Mouse (Mus musculus) testis, adult 2 months (tissue): Measurements from ENCODE around the gene 1700011L22Rik. TPM values are rescaled to one million over a fixed set of nuclear protein-coding genes. Genes with fewer than 3 reads are reported as not detected.
A peak's percentile ranks its signal among the peaks of the same experiment; 100 is the strongest.

Source experiments
- H3K27ac ChIP-seq: fragments of 200-500 bp; 2 replicates; pipeline ENCODE4 v1.5.1; 2012; ENCODE audit warnings: low read depth, low read length; ENCODE audit not compliant: control insufficient read depth, insufficient read depth
- H3K27me3 ChIP-seq: fragments of 200-500 bp; 2 replicates; pipeline ENCODE4 v1.6.1; 2012; ENCODE audit warnings: mild to moderate bottlenecking, low read length, moderate library complexity; ENCODE audit not compliant: control insufficient read depth, insufficient read depth
- H3K36me3 ChIP-seq: fragments of 200-500 bp; 2 replicates; pipeline ENCODE4 v1.6.1; 2012; ENCODE audit warnings: mild to moderate bottlenecking, low read length; ENCODE audit not compliant: control insufficient read depth, insufficient read depth
- H3K4me1 ChIP-seq: fragments of 200-500 bp; 2 replicates; pipeline ENCODE4 v1.6.1; 2012; ENCODE audit warnings: low read length; ENCODE audit not compliant: control insufficient read depth, insufficient read depth
- H3K4me3 ChIP-seq: fragments of 200-500 bp; 2 replicates; pipeline ENCODE4 v1.5.1; 2012; ENCODE audit warnings: low read depth, mild to moderate bottlenecking, low read length, moderate library complexity, mixed read lengths; ENCODE audit not compliant: control insufficient read depth
- CTCF ChIP-seq: fragments of 200-500 bp; IDR thresholded peaks from 2 replicates; pipeline ENCODE4 v1.5.1; 2012; ENCODE audit warnings: low read depth, mild to moderate bottlenecking, inconsistent platforms, low read length, moderate library complexity; ENCODE audit not compliant: control insufficient read depth, insufficient read depth, insufficient replicate concordance
- POLR2A ChIP-seq: fragments of 200-500 bp; IDR thresholded peaks from 2 replicates; pipeline ENCODE4 v1.6.1; 2012; ENCODE audit warnings: low read depth, mild to moderate bottlenecking, inconsistent platforms, low read length, moderate library complexity; ENCODE audit not compliant: control insufficient read depth
- polyA plus RNA-seq: library from polyadenylated mRNA; depleted of rRNA; stranded (reverse); fragments of >200 nt; gene quantifications from 2 replicates; pipeline ENCODE4 v1.2.3, GENCODE M21; 2012

The 1700011L22Rik gene
- polyA plus RNA-seq, 1 experiment = 402 TPM

GRCm38 (mm10) chr8:79222752-79223141 is 25.6 kb downstream of the 1700011L22Rik start:
- Histone ChIP-seq H3K4me1 (no peaks in the 10 kb centered on the region), H3K27ac (no peak overlapping the region), H3K36me3 (no peaks in the 10 kb centered on the region), H3K27me3 (no peaks in the 10 kb centered on the region), H3K4me3 (no peak overlapping the region)
- no peak for TF ChIP-seq POLR2A
- TF ChIP-seq CTCF = no peak

DNA sequence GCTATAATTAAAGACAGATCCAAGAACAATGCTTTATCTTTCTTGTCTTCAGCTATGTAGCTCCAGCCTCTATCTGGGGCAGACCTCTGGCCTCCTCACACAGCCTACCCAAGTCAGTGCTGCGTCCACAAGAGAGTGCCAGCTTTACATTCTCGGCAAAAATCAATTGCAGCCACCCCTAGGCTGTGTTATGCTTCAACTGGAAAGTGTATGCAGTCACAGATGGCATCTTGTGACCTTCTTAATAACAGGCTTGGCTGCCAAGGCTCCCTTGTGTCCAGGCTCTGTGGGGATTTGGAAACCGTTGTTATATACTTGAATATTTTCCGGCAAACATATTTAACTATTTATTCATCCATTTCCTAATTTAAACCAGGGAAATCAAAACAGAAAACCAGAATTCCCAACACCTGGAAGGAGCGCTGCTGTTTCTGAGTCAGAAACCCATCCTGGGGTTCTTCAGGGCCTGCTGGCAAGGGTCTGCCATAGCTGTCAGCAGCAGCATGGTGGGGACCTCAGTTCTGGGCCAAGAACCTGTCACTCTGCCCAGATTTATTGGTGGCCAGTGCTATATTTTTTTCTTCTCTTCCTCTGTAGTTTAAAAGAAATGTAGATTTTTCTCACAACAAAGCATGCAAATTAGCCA is 26.1 kb downstream of the 1700011L22Rik start:
- Histone ChIP-seq H3K27me3 (no peaks in the 10 kb centered on the region), H3K36me3 (no peaks in the 10 kb centered on the region), H3K4me3 (no peak overlapping the region), H3K4me1 (no peaks in the 10 kb centered on the region), H3K27ac (no peak overlapping the region)
- TF ChIP-seq POLR2A (no peak), CTCF (no peak)

DNA sequence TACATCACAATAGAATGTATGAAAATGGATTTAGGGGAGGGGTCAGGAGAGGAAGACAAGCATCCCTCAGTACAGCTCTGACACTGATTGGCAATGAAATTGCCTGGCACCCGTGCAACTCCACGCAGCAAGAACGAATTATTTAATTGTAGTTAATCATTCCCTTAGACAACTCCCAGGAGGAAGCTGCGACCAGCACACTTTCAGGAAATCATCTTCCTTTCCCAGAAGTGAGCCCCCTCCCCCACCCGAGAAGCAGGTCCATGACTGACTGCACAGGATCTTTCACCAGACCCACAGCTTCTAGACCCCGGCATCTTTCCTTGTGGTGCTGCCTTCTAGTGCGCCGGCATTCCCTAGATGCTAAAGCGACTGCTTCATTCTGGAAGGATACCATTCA is 36.7 kb downstream of the 1700011L22Rik start:
- Histone ChIP-seq H3K4me3 (no peak overlapping the region), H3K27ac (no peak overlapping the region), H3K4me1 (peaks cover 11% of the 10 kb centered on the region), H3K36me3 (no peaks in the 10 kb centered on the region), H3K27me3 (no peaks in the 10 kb centered on the region)
- TF ChIP-seq CTCF (no peak), POLR2A (no peak)

DNA sequence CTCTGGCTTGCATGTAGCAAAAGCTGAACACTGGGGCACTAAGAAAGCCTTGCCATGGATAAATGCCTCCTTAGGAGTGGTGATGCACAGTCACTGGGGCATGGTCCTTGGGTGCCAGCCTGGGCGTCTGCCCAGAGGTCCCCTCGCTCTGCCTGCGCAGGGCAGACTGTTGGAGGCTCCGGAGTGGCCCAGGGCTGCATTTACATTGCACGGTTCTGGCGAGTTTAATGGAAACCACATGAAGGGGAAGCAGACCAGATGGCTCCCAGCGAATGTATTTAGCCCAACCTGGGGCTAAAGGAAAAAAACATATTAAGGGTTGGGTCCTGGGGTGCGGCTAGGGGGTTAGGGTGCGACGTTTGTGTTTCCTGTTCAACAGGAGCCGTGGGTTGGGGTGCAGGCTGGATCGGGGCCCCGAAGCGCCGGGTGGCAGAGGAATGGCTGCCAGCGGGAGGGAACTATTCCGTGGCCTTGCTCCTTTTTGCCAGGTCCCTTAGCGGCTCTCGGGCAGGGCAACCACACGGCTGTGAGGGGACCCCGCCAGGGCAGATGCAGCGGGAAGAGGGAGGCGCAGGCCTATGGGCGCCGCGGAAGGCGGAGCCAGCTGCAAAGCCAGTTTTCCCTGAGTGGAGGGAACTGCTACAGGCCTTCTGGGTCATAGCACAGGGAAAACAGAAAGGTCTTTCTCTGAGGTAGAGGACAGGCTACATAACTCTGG is 38.6 kb downstream of the 1700011L22Rik start:
- TF ChIP-seq CTCF = no peak
- TF ChIP-seq POLR2A = no peak
- H3K4me1 ChIP-seq = peaks cover 11% of the 10 kb centered on the region
- no peaks in the 10 kb centered on the region for H3K36me3 ChIP-seq
- no peak overlapping the region for H3K27ac ChIP-seq
- peak overlapping the region; percentile 38 for H3K4me3 ChIP-seq
- no peaks in the 10 kb centered on the region for H3K27me3 ChIP-seq

DNA sequence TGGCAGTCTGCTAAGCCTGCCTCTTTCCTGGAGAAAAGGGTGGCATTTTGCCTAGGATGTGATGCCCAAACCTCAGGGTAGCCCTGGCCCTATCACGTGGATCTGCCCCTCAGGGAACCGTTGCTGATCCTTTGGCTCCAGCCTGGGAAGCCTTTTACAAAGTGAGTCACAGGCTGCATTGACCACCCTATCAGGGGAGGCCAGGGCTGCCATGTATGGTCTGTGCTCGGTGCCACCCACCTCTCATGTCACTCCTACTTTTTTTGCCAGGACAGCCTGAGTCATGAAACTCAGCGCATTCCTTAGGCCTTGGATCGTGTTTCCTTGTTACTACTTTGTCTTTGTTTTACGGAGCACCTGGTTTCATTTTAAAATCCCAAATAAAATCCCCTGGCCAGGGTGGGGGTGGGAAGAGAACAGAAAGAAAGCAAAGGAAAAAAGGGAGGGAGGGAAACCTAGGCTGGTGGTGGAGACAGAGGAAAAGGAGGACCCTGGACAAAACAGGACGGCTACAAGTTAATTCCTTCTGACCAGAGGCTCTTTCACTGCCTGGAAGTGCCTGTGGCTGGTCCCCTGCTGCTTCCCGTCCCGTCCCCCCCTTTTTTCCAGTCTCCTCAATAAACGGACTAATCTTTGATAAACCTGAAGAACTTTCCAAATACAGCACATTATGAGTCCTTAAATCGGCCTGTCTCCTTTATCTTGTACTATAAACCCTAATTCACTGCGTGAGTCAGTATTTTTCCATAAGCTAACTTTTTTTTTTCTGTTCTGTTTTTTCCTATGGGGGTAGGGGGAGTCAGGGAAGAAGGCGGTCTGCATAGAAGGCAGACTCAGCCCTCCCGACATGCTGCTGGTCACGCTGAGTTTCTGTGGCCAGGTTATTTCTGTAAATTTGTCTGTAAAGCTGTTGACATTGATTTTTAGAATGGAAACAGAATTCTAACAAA is 39.4 kb downstream of the 1700011L22Rik start:
- no peaks in the 10 kb centered on the region for H3K36me3 ChIP-seq
- H3K27me3 ChIP-seq = no peaks in the 10 kb centered on the region
- no peak overlapping the region; the same call in 1 of the 2 replicates for H3K27ac ChIP-seq
- H3K4me3 ChIP-seq = no peak overlapping the region
- H3K4me1 ChIP-seq = peaks cover 11% of the 10 kb centered on the region
- TF ChIP-seq POLR2A (no peak), CTCF (no peak)

DNA sequence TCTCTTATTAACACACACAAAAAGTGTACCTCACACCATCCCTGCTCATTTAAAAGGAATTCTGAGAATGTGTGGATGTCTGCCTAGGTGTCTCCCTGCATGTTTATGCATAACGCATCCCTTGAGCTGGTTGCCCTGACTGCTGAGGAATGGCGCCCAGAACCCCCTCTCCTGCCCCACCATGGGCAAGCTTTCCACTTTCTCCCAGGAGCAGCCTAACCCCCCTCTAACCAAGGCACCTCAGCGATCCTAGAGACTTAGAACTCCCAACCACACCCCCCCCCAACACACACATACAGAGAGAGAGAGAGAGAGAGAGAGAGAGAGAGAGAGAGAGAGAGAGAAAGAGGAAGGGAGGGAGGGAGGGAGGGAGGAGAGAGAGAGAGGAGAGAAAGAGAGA is 40.2 kb downstream of the 1700011L22Rik start:
- Histone ChIP-seq H3K36me3 (no peaks in the 10 kb centered on the region), H3K27ac (no peak overlapping the region), H3K4me1 (peaks cover 11% of the 10 kb centered on the region), H3K27me3 (no peaks in the 10 kb centered on the region), H3K4me3 (no peak overlapping the region)
- no peak for TF ChIP-seq POLR2A
- TF ChIP-seq CTCF = no peak

DNA sequence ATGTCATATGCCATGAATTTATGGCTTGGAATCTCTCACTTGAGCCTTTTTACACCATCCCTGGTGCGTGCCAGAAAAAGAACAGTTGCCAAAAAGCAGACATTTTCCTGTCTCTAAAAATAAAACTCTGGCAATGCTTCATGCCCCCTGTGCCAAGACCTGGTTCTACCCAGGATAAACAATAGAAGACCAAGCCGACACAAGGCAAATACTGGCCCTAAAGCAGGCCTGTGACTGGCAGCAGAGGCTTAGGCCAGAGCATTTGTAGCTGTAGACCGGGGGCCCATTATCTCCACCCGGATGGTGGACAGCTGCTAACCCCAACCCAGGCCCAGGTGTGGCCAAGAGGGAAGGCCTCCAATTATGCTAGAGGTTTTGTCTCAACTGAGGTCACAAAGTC is 41.5 kb downstream of the 1700011L22Rik start:
- H3K4me1 ChIP-seq = peaks cover 11% of the 10 kb centered on the region

More for the DNA sequence above, 41.5 kb downstream of the 1700011L22Rik start:
- no peaks in the 10 kb centered on the region for H3K27me3 ChIP-seq
- no peak overlapping the region for H3K27ac ChIP-seq
- TF ChIP-seq POLR2A (no peak), CTCF (no peak)
- H3K36me3 ChIP-seq = no peaks in the 10 kb centered on the region
- no peak overlapping the region for H3K4me3 ChIP-seq
